Mouse (Mus musculus): ENCODE results near the gene Lysmd2. TPM values are rescaled to one million over a fixed set of nuclear protein-coding genes. Genes with fewer than 3 reads are reported as not detected.

The Lysmd2 gene
- polyA plus RNA-seq, 1 experiment from 2014 or later = 34.9 TPM

DNA sequence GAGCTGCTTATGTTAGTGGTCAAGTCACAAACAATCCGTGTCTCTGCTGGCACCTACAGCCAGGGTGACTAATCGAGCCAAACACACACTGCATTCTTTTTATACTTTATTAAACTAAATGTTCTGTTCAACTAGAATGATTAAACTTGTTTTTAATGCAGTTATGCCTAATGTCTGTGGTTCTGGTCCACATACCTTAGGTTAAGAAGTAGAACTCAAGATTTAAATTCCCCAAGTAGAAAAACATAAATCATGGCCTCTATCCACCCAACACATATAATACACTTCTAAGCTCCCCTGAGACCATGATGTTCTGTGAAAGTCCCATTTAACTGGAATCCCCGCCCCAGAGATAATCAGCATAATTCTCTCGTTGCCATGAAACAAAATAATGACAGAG, 54.1 kb downstream of the Lysmd2 start:
- no peak overlapping the region for H3K9ac ChIP-seq (ENCODE audit: low read depth, low read length)
- H3K36me3 ChIP-seq (ENCODE audit: control insufficient read depth, insufficient read depth, low read length) = peaks cover 16% of the 10 kb centered on the region
- H3K27ac ChIP-seq (ENCODE audit: low read depth, low read length) = no peak overlapping the region
- peaks cover 8% of the 10 kb centered on the region; the same call in 1 of the 2 replicates for H3K4me1 ChIP-seq (ENCODE audit: control insufficient read depth, insufficient read depth, low read depth, low read length)
- ATAC-seq = no peak
- no peak overlapping the region for H3K4me3 ChIP-seq (ENCODE audit: low read length)
- H3K4me2 ChIP-seq (ENCODE audit: low read length) = no peak overlapping the region
- WGBS = 75% methylated on average over 4 of the region's 4 CpGs
- no peaks in the 10 kb centered on the region for H3K27me3 ChIP-seq (replicated peaks; ENCODE audit: control insufficient read depth, insufficient read depth, low read length)
- H3K9me3 ChIP-seq (ENCODE audit: control insufficient read depth, low read length) = no peaks in the 10 kb centered on the region

GRCm38 (mm10) chr9:75680606-75681005, 55.1 kb downstream of the Lysmd2 start:
- Histone ChIP-seq H3K4me1 (ENCODE audit: control insufficient read depth, insufficient read depth, low read depth, low read length) (peaks cover 11% of the 10 kb centered on the region; the same call in 1 of the 2 replicates), H3K4me2 (ENCODE audit: low read length) (no peak overlapping the region), H3K4me3 (ENCODE audit: low read length) (no peak overlapping the region), H3K27ac (ENCODE audit: low read depth, low read length) (no peak overlapping the region), H3K36me3 (ENCODE audit: control insufficient read depth, insufficient read depth, low read length) (peaks cover 11% of the 10 kb centered on the region), H3K9ac (ENCODE audit: low read depth, low read length) (no peak overlapping the region), H3K9me3 (ENCODE audit: control insufficient read depth, low read length) (no peaks in the 10 kb centered on the region), H3K27me3 (replicated peaks; ENCODE audit: control insufficient read depth, insufficient read depth, low read length) (no peaks in the 10 kb centered on the region)
- WGBS = 84% methylated on average over 5 of the region's 5 CpGs
- ATAC-seq = no peak

GRCm38 (mm10) chr9:75683426-75684191, 58.1 kb downstream of the Lysmd2 start, which contains the start of gene Scg3:
Gene Scg3 (minus strand): TSS chr9:75684056.
- H3K9me3 ChIP-seq (ENCODE audit: control insufficient read depth, low read length) = no peaks in the 10 kb centered on the region
- ATAC-seq = peak; percentile 100
- peak within 1 kb of the TSS; percentile 89 for H3K9ac ChIP-seq (ENCODE audit: low read depth, low read length)
- no peaks in the 10 kb centered on the region for H3K27me3 ChIP-seq (replicated peaks; ENCODE audit: control insufficient read depth, insufficient read depth, low read length)
- no peaks in the 10 kb centered on the region for H3K36me3 ChIP-seq (ENCODE audit: control insufficient read depth, insufficient read depth, low read length)
- peak within 1 kb of the TSS; percentile 94 for H3K27ac ChIP-seq (ENCODE audit: low read depth, low read length)
- H3K4me2 ChIP-seq (ENCODE audit: low read length) = peak within 1 kb of the TSS; percentile 47
- peak within 1 kb of the TSS; percentile 88 for H3K4me3 ChIP-seq (ENCODE audit: low read length)
- H3K4me1 ChIP-seq (ENCODE audit: control insufficient read depth, insufficient read depth, low read depth, low read length) = peaks cover 11% of the 10 kb centered on the region; the same call in 1 of the 2 replicates
- 4% methylated on average over 42 of the region's 42 CpGs for WGBS

DNA sequence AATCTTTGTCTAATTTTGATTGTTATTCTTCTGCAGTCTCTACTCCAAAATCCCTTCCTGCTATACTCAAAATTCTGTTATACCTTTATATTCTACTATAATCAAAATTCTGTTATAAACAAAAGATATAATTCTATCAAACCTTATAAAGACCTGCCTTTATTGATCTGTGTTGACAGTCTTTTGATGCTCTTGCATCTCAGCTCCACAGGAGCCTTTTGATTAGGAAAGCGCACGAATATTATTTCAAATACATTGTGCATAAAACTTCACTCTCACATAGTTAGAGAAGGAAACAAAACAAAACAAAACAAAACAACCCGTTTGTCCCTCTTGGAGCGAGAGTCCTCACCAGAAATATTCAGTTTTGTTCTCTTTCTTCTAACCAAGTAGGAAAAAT, 58.8 kb downstream of the Lysmd2 start:
- ATAC-seq = no peak

DNA sequence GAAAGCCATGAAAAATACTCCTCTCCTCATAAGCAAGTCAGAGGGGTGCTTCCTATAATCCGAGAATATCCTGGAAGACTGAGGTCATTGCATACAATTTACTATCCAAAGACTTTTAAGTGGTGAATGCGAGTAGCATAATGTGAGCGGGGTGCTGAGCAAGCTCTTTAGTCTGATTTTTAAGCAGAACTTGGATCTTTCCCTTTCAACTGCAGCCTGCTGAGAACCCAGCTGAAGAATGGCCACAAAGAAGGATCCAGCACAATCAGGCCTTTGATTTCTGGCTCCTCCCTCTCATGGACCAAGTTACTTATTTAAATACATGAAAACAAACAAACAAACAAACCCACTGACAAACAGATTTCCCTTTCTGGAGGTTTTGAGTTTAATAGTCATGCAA, 59.2 kb downstream of the Lysmd2 start:
- Histone ChIP-seq H3K4me1 (ENCODE audit: control insufficient read depth, insufficient read depth, low read depth, low read length) (peaks cover 11% of the 10 kb centered on the region; the same call in 1 of the 2 replicates), H3K9ac (ENCODE audit: low read depth, low read length) (peak overlapping the region; percentile 89; the same call in 1 of the 2 replicates), H3K27ac (ENCODE audit: low read depth, low read length) (peak overlapping the region; percentile 94), H3K4me2 (ENCODE audit: low read length) (peak overlapping the region; percentile 47), H3K4me3 (ENCODE audit: low read length) (peak overlapping the region; percentile 88), H3K9me3 (ENCODE audit: control insufficient read depth, low read length) (peaks cover 2% of the 10 kb centered on the region; the same call in 1 of the 2 replicates), H3K36me3 (ENCODE audit: control insufficient read depth, insufficient read depth, low read length) (no peaks in the 10 kb centered on the region), H3K27me3 (replicated peaks; ENCODE audit: control insufficient read depth, insufficient read depth, low read length) (no peaks in the 10 kb centered on the region)
- no peak for ATAC-seq
- 44% methylated on average over 3 of the region's 3 CpGs for WGBS

More for the DNA sequence above, 58.8 kb downstream of the Lysmd2 start:
- peak overlapping the region; percentile 47 for H3K4me2 ChIP-seq (ENCODE audit: low read length)
- peak overlapping the region; percentile 88 for H3K4me3 ChIP-seq (ENCODE audit: low read length)
- H3K4me1 ChIP-seq (ENCODE audit: control insufficient read depth, insufficient read depth, low read depth, low read length) = peaks cover 11% of the 10 kb centered on the region; the same call in 1 of the 2 replicates
- no peaks in the 10 kb centered on the region for H3K36me3 ChIP-seq (ENCODE audit: control insufficient read depth, insufficient read depth, low read length)
- H3K27ac ChIP-seq (ENCODE audit: low read depth, low read length) = peak overlapping the region; percentile 94
- no peaks in the 10 kb centered on the region for H3K9me3 ChIP-seq (ENCODE audit: control insufficient read depth, low read length)
- 50% methylated on average over 4 of the region's 4 CpGs for WGBS
- no peaks in the 10 kb centered on the region for H3K27me3 ChIP-seq (replicated peaks; ENCODE audit: control insufficient read depth, insufficient read depth, low read length)
- H3K9ac ChIP-seq (ENCODE audit: low read depth, low read length) = peak overlapping the region; percentile 89

Other genes starting within 250 kb of the Lysmd2 start
- 142 and 147 TPM in 2 replicates for gene Mapk6, start 215.7 kb upstream of the Lysmd2 start, polyA plus RNA-seq (2015; fragmentation: Nextera tagmentation; extraction: Ambion mirVana)
- gene Leo1, start 184.2 kb upstream of the Lysmd2 start, polyA plus RNA-seq (2015; fragmentation: Nextera tagmentation; extraction: Ambion mirVana) = 42.6 and 43.0 TPM in 2 replicates
- gene Tmod3, start 66.1 kb upstream of the Lysmd2 start, polyA plus RNA-seq (2015; fragmentation: Nextera tagmentation; extraction: Ambion mirVana) = 75.6 and 79.5 TPM in 2 replicates
- gene Tmod2, start 14.4 kb upstream of the Lysmd2 start, polyA plus RNA-seq (2015; fragmentation: Nextera tagmentation; extraction: Ambion mirVana) = 291 and 339 TPM in 2 replicates
- 123 and 125 TPM in 2 replicates for gene Scg3, start 58.3 kb downstream of the Lysmd2 start, polyA plus RNA-seq (2015; fragmentation: Nextera tagmentation; extraction: Ambion mirVana)
- gene Bmp5, start 149.6 kb downstream of the Lysmd2 start, polyA plus RNA-seq (2015; fragmentation: Nextera tagmentation; extraction: Ambion mirVana) = 2.7 and 2.9 TPM in 2 replicates